Mouse (Mus musculus) cerebellum, adult 18-20 months (tissue): Measurements from ENCODE around the gene Igdcc4.
A peak's percentile ranks its signal among the peaks of the same experiment; 100 is the strongest.

Experiments used
- DNase-seq, 2 experiments: peaks; one replicate each; pipeline ENCODE4 v3.0.0; 2021

Gene Igdcc4

DNA sequence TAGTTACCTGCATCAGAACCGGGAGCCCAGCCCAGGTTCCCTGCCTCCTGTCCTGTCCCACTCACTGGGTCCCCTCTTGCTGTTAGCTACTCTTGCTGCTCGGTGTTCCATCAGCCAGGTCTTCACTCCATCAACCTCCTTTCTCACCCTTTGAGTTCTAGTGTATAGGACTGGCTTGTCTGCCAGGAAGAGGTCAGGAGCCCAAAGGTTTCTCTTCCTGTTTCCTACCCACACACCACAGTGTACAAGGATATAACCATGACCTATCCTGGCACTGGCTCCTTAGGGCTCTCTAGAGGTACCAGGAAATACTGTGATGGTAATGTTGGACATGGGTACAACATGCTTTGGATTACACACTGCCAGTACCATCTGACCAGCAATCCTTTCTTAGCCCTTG is 12.4 kb downstream of the Igdcc4 start:
- DNase-seq = no peak

DNA sequence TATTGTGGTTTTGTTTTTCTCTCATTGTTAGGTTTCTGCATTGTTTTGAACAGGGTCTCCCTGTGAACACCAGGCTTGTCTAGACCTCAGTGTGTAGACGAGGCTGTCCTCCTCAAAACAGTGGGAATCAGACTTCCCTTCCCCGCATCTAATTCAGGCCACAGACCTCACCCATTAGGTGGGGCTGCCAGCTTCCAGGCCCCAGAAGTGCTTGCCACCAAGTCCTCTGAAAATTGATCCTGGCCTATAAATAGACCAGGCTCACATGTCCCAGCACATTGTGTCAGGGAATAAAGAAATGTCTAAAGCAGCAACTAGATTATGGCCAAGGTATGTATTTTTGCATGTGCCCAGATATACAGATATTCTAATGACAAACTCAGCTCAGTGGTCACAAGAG is 14.6 kb downstream of the Igdcc4 start:
- DNase-seq = no peak

DNA sequence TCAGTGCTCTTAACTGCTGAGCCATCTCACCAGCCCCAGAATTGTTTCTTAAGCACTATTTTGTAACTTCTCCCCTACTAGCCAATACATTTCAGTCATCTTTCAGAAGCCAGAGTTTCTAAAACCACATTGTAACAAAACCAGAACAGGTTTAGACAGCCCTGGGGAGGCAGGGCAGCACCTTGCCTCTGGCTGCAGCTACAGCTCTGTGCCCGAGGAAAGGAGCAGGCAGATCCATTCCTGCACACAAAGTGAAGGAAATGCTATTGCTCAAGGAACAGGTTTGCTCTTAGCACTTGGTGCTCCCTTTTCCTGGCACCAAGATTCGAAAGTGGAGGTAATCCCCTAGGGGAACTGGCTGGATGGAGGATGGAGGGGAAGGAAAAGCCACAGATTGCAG is 16.2 kb downstream of the Igdcc4 start:
- DNase-seq = no peak

DNA sequence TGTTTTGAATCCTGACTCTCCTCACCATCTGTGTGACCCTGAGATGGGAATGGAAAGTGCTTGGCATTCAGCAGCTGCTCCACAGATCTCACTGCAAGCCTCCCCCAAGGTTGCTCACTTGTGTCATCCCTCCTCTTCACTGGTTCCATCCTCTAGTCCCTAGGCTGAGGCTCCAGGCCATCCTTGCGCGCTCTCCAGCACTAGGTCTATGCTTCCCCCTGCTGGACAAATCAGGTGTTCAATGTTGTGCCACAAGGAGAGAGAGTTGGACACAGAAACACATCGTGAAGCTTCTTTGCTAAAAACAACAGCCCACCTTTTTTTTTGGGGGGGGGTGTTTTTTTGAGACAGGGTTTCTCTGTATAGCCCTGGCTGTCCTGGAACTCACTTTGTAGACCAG is 19.6 kb downstream of the Igdcc4 start:
- peak; percentile 65 to 73 for DNase-seq

DNA sequence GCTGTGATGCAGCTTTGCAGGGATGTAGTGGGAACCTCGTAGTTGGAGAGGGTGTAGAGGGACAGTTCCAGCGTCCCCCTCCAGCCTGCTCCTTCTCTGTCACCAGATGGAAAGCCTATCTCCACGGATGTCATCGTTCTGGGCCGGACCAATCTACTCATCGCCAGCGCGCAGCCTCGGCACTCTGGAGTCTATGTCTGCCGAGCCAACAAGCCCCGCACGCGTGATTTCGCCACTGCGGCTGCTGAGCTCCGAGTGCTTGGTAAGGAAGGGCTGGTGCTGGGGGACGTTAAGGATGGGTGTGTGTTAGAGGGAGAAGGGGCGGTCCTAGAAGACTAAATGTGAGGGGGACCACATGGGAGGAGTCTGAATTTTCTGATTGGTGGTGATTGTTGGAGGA is 21.3 kb downstream of the Igdcc4 start:
- no peak for DNase-seq

DNA sequence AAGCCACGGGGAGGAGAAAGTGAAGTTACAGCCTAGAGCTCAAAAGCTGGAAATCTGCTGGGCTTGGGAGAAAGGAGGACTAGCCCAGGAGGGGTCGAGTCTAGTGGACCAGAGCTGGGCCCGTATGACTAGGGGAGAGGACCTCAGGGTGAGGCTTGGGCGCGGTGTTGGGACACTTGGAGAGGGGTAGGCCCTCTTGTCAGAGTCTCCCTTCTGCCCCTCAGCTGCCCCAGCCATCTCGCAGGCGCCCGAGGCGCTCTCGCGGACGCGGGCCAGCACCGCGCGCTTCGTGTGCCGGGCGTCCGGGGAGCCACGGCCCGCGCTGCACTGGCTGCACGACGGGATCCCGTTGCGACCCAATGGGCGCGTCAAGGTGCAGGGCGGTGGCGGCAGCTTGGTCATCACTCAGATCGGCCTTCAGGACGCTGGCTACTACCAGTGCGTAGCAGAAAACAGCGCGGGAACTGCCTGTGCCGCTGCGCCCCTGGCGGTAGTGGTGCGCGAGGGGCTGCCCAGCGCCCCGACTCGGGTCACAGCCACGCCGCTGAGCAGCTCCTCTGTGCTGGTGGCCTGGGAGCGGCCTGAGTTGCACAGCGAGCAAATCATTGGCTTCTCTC is 22.4 kb downstream of the Igdcc4 start:
- peak; percentile 53 to 64 for DNase-seq

DNA sequence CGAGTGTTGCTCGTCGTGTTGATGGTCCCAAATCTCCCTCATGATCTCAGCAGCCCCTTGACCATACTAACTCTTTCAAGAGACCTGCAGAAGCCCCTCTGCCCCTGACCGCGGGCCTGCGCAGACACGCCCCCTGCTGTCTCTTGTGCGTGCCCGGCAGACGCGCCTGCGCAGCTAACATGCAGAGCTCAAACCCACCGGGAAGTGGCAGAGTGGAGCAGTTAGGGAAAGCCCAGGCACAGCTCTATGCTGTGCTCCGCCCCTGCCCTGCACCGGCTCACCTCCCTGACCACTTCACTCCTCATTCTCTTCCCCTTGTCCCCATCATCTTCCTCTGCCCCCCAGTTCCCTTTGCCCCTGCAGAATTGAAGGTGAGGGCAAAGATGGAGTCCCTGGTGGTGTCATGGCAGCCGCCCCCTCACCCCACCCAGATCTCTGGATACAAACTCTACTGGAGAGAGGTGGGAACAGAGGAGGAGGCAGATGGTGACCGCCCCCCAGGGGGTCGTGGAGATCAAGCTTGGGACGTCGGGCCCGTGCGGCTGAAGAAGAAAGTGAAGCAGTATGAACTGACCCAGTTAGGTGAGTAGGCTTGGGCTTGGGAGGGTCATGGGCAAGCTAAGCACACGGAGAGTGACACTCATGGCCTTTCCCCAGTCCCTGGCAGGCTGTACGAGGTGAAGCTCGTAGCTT is 27.0 kb downstream of the Igdcc4 start:
- DNase-seq = no peak

DNA sequence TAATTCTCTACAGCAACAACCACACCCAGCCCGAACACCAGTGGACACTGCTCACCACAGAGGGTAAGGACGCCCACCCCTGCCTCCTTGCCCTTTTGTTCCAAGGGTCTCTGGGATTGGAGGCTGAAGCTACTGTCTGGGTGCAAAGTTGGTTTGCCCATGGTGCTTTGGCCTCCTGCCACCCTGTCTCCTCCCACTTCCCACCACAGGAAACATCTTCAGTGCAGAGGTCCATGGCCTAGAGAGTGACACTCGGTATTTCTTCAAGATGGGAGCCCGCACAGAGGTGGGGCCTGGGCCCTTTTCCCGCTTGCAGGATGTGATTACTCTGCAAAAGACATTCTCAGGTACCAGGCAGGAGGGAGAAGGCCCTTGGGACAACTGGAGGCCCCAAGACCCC is 30.4 kb downstream of the Igdcc4 start:
- DNase-seq = no peak

DNA sequence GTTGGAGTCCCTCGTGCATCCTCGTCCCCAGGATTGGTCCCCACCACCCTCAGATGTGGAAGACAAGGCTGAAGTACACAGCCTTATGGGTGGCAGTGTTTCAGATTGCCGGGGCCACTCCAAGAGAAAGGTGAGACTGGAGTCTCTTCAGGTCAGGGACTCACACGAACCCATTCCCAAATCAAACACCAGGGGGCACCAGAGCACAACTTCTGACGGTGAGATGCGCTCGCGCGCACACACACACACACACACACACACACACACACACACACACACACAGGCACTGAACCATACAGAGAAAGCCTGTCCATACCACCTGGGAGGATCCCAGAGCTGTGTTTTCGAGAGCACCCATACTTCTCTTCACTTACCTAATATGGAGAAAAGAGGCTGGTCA is 32.5 kb downstream of the Igdcc4 start:
- peak; percentile 73 to 83 for DNase-seq

DNA sequence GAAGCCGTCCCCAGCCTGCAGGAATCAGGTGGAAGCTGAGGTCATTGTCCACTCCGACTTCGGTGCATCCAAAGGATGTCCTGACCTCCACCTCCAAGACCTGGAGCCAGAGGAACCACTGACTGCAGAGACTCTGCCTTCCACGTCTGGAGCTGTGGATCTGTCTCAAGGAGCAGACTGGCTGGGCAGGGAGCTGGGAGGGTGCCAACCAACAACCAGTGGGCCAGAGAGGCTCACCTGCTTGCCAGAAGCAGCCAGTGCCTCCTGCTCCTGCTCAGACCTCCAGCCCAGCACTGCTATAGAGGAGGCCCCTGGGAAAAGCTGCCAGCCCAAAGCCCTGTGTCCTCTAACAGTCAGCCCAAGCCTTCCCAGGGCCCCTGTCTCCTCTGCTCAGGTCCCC is 33.8 kb downstream of the Igdcc4 start:
- DNase-seq = no peak

DNA sequence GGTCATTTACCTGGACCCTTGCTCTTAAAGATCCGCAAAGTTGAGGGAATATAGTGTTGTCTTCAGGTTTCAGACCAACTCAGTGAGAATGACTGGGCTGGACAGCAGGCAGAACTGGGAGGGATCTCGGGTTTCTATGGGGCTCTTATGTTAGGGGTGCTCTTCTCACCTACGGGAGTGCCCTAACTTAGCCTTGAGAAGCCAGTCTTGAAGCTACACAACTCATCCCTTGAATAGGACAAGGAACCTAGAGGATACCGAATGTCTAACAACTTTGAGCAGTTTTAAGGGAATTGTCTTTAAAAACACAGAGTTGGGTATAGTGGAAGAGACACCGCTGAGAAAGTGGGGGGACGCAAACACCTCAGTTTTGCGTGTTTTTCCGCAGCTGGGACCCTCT is 39.2 kb downstream of the Igdcc4 start:
- DNase-seq = no peak

DNA sequence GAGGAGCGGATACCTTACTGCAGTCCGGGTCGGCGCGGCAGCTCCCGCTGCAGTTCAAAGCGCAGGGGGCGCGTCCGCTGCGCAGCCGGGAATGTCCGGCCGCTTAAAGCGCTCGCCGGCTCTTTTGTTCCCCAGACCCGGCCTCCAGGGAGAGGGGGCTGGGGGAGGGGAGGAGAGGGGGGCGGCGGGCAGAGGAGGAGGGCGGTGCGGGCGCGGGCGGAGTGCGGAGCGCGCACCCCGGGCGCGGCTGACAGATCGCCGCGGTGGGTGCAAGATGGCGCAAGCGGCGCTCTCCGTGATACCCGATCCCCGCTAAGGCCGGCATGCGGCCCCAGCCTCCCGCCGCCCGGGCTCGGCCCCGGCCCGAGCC is 39.6 kb downstream of the Igdcc4 start, which contains the start of gene Igdcc3:
Gene Igdcc3, plus strand, starts transcription at position 254 of the 370 bp plus-strand sequence.
- DNase-seq = peak in 1 of 2 experiments; percentile 44

DNA sequence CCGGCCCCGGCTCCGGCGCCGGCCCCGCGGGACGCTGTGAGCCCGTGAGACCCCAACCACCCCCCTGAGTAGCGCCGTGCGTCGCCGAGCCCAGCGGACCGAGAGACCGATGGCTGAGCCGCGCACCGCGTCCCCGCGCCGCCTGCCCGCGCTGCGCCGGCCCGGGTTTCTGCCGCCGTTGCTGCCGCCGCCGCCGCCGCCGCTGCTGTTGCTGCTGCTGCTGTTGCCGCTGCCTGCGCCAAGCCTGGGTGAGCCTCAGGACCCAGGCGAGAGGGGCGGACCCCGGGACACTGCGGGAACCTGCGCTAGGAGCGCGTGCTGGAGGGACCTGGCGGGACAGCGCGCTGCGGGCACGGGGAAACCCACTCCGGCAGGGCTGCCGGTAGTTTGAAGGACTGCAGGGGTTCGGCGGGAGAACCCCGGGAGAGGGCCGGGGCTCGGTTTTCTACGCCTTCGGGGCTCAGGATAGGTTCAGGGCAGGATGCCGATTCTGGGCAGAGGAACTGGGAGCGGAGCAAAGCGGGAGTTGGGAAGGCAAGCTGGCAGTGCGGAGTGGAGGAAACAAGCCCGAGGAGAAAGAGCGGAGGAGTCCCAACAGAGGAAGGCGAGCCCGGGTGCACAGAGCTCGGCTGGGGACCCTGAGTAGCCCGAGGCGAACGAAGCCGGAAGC is 40.2 kb downstream of the Igdcc4 start:
- DNase-seq = peak in 1 of 2 experiments; percentile 29

DNA sequence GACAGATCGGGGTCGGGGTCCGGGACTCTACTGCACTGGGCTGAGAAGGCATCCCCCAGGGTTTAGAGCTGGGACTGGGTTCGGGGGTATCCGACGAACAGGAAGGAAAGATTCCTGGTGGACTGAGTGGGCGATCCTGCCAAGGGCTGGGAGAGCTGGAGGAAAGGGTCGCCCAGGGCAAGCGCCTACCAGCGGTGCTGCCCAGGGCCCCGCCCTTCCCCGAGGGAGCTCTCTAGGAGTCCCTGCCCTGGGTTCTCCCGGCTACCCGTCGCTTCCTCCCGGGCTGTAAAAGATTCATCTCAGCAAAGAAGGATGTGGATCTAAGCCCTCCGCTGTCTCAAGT is 40.7 kb downstream of the Igdcc4 start:
- no peak for DNase-seq

DNA sequence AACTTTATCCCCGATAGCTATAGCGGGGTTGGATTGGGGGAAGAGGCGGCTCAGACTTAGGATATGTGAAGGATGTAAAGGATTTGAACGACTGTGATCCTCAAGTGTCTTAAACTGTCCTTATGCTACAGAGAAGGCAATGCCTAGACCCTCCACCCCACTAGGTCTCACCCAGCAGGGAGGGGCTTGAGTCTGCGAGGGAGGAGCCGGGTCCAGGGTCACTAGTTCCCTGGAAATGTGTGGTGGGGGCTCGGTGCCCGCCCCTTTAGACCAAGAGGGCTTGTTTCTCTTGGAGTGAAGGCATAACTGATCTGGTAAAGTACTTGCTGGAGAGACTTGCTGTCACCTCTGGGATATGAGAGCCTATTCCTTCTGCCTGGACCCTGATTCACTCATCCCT is 41.1 kb downstream of the Igdcc4 start:
- no peak for DNase-seq

DNA sequence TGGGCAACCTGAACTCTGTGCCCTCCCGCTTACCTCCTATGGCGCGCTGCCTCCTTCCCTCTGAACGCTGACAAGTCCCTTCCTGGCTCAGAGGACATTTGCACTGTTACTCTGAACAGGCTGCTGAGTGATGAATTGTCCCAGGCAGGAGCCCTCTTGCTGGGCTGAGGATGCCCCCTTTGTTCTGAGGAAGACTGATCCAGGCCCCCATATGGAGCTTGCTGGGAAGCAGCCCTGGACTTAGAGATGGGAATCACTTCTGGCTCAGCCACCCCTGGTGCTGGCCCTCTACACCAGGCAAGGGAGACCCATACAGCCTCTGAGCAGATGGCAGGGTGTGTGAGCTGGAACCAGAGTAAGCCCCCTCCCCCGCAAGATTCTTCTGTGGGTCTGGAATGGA is 44.7 kb downstream of the Igdcc4 start:
- DNase-seq = no peak

DNA sequence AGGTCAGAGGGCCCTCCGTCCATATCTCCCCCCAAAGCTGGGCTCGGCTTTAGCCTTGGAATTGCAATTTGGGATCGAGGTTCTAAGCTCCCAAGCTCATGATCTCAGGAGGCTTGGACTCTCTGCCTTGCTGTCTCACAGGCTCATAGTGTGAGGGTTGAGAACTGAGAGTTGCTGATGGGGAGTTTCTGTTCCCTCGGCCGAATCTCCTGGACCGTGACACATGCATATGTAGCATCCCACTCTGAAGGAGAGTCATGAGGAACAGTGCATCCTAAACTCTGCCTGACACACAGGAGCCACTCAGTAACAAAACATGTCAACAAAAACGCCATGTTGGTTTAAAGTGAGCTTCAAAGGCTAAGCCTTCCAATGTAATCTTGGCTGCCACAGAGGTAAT is 47.2 kb downstream of the Igdcc4 start:
- DNase-seq = no peak

DNA sequence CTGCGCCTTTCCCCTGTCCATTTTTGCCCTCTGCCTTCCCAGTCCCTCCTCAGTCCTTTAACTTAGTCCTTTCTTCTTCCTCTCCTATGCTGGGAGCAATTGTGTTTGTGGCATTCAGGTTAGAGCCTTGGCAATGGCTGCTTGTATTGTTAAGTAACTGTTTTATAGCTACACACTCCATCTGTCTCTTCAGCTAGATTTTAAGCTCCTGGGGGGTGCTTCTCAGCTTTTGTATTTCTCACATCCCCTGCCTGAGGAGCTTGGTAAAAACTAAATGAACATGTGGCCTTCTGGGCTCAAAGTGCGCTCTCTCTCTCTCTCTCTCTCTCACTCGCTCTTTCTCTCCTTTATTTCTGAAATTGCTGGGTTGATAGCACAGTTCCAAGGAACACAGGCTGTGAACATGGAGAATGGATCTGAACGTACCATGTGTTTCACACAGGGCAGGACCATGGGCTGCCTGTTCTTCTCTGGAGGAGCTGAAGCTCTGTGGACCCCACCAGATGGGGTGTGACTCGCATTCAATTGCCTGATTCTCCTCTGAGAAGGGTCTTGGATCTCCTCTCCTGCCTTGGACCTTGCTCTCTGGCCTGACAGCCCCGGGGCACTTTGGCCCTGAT is 51.5 kb downstream of the Igdcc4 start:
- no peak for DNase-seq

DNA sequence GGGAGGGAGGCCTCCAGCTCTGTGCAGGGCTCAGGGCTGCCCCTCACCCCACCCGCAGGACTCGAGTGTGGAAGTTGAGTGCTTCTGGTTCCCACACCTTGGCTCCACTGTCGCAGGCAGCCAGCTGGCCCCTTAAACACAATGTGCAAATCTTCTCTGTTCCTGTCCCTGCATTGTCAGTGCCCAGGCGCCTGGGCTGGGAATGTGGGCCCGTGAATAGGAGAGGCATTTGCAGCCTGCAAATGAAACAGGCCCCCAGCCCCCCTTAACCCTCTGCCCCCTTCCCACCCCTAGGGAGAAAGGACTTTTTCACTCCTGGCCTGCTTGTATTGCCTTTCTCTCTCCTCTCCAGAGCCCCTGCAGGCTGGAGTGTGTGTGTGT is 52.0 kb downstream of the Igdcc4 start:
- no peak for DNase-seq

DNA sequence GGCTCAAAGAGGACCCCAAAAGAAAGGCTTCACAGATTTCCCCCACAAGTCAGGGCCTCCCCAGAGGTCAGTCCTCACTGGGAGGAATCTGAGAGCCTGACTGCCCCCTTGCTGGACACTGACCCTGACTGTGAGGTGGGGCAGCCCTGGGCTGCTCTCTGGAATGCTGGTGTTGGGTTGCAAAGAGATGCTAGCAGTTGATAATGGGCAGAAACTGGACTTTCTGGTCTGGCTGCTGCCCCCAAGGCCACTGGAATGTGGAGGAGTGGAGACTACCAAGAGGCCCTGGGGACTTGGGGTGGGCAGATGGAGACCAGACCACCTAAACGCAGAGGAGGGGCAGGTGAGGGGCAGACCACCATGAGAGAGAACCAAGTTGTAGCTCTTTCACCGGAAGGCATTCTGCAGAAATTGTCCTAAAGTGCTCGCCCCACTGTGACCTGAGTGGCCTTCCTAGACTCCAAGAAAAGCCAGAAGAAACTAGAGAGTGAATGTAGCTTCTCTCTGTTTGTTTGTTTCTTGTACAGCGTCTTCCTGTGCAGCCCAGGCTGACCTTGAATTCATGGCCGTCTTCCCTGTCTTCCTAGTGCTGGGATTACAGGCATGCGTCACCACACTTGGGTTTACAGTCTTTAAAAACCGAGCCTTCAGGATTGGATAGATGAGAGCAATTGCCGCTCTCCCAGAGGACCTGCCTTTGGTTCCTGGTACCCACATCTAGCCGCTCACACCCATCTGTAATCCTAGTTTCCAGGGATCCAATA is 53.6 kb downstream of the Igdcc4 start:
- no peak for DNase-seq

DNA sequence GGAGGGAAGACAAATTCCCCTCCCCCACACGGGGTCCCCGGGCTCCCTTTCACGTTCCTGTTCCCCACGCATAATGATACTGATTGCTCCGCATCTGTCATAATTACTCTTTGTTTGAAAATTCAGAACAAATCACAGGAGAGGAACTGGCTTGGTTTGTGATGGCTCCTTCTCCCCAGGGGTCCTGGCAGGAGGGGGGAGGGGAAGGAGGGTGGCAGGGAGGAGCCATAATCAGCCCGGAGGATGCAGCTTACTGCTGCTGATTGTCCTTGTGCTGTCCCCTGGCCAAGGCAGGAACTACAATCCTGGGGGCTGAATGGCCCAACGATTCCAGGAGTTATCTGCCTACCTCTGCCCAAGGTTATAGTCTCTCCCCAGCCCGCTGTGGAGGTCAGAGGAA is 55.3 kb downstream of the Igdcc4 start:
- DNase-seq = no peak

DNA sequence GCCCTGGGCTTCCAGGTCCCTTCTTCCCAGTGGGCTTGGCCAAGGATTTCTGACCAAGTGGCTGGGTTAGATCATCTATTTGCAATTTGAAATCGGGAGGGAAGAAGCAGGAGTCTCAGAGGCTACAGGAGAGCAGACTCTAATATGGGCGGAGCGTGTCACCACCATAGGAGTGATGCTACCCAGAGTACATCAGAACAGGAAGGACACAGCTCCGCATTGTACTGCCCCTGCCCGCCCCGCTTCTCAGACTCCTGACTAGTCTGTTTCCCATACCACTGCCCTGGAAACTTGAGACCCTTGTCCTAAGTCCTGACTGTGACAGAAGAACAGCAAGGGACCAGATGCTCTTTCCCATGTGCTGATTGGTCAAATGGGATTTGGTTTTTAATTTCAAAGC is 56.3 kb downstream of the Igdcc4 start:
- no peak for DNase-seq

DNA sequence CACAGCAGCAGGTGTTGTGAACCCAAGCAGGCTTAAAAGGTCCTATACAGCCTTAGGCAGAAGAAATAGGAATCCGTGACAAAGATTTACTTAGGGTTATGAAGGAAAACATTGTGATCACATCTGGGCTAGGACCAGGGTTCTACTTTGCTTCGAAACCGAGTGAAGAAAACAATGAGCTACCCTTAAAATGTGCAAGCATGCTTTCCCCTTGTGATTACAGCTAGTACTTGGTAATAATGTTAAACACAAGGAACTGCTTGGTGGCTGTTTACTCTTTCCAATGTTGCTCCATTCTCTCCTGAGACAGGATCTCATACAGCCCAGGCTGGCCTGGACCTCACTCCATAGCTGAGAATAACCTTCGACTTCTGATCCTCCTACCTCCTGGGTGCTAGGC is 59.9 kb downstream of the Igdcc4 start:
- no peak for DNase-seq
